Mouse (Mus musculus) kidney, embryonic 15.5 days (tissue): ENCODE data around the gene Olfr307. TPM values are rescaled to one million over a fixed set of nuclear protein-coding genes. Genes with fewer than 3 reads are reported as not detected.

Experiments used
- microRNA-seq: library from miRNA; unstranded; fragments of <30 nt; microRNA quantifications from one replicate; pipeline ENCODE4, GENCODE M21; 2016
- polyA plus RNA-seq: library from polyadenylated mRNA; unstranded; fragments of >200 nt; fragmentation: Nextera tagmentation; extraction: Ambion mirVana; gene quantifications from 2 replicates; pipeline ENCODE4 v1.2.1, GENCODE M21; 2015

Olfr307 gene
- polyA plus RNA-seq, 1 experiment from 2014 or later = not detected

Small RNA genes lying within 50 kb of the gene (microRNA-seq; reads per million reads assigned to microRNA genes)
- gene Gm23192 = not detected

Other genes with a start within 250 kb of the Olfr307 start
- gene Vmn2r75, start 165.8 kb downstream of the Olfr307 start, polyA plus RNA-seq = not detected in 2 replicates
- not detected in 2 replicates for gene Vmn2r76, start 91.3 kb downstream of the Olfr307 start, polyA plus RNA-seq
- gene Olfr310, start 60.4 kb downstream of the Olfr307 start, polyA plus RNA-seq = not detected in 2 replicates
- not detected in 2 replicates for gene Olfr309, start 23.9 kb downstream of the Olfr307 start, polyA plus RNA-seq
- gene Olfr308, start 12.0 kb downstream of the Olfr307 start, polyA plus RNA-seq = not detected in 2 replicates
- gene Olfr305, start 29.3 kb upstream of the Olfr307 start, polyA plus RNA-seq = not detected in 2 replicates
- gene Olfr304, start 49.1 kb upstream of the Olfr307 start, polyA plus RNA-seq = not detected in 2 replicates
- not detected in 2 replicates for gene Olfr303, start 60.2 kb upstream of the Olfr307 start, polyA plus RNA-seq
- gene Olfr301, start 66.3 kb upstream of the Olfr307 start, polyA plus RNA-seq = not detected in 2 replicates
- gene Olfr299, start 122.3 kb upstream of the Olfr307 start, polyA plus RNA-seq = not detected in 2 replicates
- gene Olfr298, start 154.9 kb upstream of the Olfr307 start, polyA plus RNA-seq = not detected in 2 replicates
- not detected in 2 replicates for gene Olfr297, start 182.4 kb upstream of the Olfr307 start, polyA plus RNA-seq
- not detected in 2 replicates for gene Olfr295, start 246.3 kb upstream of the Olfr307 start, polyA plus RNA-seq